Mouse (Mus musculus) brain, adult 2 months (tissue): Measurements from ENCODE around the gene Kat6b.
"Not testable (repeated sequence)": the region's sequence is repeated elsewhere in the genome, so short reads cannot be mapped to it uniquely, and the experiment has no call there.

Experiments
- DNase-seq: peaks from one replicate; pipeline ENCODE4 v3.0.0; 2011; ENCODE audit warnings: low read depth, low spot score

The Kat6b gene

GRCm38 (mm10) chr14:21662465-21663142 is 181.4 kb downstream of the Kat6b start:
- no peak for DNase-seq

DNA sequence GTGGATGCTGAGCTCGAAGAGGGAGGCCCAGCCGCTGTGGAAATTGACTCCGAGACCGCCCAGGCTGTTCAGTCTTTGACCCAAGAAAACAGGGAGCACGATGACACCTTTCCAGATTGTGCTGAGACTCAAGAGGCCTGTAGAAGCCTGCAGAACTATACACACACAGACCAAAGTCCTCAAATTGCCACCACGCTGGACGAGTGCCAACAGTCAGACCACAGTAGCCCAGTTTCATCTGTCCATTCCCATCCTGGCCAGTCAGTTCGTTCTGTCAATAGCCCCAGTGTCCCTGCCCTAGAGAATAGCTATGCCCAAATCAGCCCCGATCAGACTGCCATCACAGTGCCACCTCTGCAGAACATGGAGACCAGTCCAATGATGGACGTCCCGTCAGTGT is 188.0 kb downstream of the Kat6b start:
- no peak for DNase-seq

- DNase-seq, result peak; percentile 72
These were observed 188.6 kb downstream of the Kat6b start for GRCm38 (mm10) chr14:21669633-21670421.

DNA sequence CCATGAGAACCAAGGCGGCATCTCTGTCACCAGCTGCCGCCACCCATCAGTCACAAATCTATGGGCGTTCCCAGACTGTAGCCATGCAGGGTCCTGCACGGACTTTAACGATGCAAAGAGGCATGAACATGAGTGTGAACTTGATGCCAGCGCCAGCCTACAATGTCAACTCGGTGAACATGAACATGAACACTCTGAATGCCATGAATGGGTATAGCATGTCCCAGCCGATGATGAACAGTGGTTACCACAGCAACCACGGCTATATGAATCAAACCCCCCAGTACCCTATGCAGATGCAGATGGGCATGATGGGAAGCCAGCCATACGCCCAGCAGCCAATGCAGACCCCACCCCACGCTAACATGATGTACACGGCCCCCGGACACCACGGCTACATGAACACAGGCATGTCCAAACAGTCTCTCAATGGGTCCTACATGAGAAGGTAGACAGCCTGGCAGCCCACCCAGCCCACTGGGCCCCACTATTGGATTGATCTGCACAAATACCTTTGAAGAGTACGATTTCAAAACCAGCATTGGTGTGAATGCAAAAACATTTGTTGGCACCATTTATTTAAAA is 189.3 kb downstream of the Kat6b start:
- not testable (repeated sequence) for DNase-seq

DNA sequence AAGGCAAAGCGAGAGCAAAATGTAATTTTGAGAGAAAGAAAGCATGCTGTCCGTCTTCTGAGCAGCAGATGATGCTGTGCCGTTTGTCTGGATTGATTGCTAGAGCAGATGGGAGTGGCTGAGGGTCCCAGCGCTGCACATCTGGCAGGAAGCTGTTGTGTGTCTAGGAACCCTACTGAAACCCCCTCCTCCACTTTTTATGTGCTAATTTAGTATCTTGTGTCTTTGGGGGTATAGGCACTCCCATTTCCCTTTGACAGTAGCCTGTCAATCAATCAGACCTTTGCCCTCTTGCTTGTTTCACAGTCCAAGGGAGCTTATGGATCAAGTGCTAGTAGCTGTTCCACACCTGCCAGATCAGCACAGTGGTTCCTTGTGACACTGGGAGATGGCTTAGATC is 191.9 kb downstream of the Kat6b start:
- no peak for DNase-seq

DNA sequence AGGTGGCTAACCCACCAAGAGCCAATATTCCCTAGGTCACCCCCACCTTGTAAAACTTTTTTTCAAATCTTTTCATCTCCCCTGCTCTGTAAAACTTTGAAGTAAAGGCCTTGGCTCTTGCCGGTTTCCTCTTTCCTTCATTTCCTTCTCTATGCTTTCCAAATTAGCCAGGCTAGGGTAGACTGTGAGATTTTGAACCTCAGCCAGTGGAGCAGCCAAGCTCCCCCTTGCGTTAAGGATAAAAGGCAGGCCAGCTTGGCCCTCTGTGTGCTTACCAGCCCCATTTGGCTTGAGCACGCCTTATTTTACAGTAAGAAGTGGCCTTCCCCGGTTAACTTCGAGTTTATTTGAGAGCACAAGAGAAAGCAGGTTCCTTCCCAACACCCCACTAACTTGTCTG is 193.2 kb downstream of the Kat6b start:
- no peak for DNase-seq

DNA sequence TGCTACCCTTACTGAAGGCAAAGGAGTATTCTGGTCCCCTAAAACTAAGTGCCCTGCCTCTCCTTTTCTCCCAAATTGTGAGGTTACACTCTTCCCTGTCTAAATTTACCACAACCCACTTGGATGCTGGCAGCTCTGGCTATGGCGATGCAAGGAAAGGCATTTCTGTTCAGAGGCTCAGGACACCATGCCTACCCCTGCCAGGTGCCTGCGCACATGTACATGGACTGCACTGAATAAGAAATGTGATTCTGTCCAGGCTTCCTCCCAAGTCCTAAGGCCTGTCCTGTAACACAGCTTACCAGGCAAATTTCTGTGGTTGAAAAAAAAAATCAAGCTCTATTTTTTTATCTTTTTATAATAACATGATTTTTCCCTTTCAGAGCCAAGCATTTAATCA is 195.0 kb downstream of the Kat6b start:
- no peak for DNase-seq

GRCm38 (mm10) chr14:21678509-21679285 is 197.5 kb downstream of the Kat6b start:
- DNase-seq, result peak; percentile 73

GRCm38 (mm10) chr14:21679631-21680201 is 198.5 kb downstream of the Kat6b start:
- DNase-seq, result no peak

- DNase-seq, result no peak
These were observed 201.5 kb downstream of the Kat6b start for GRCm38 (mm10) chr14:21682681-21683129.

- DNase-seq, result no peak
These were observed 202.6 kb downstream of the Kat6b start for GRCm38 (mm10) chr14:21683834-21684233.

DNA sequence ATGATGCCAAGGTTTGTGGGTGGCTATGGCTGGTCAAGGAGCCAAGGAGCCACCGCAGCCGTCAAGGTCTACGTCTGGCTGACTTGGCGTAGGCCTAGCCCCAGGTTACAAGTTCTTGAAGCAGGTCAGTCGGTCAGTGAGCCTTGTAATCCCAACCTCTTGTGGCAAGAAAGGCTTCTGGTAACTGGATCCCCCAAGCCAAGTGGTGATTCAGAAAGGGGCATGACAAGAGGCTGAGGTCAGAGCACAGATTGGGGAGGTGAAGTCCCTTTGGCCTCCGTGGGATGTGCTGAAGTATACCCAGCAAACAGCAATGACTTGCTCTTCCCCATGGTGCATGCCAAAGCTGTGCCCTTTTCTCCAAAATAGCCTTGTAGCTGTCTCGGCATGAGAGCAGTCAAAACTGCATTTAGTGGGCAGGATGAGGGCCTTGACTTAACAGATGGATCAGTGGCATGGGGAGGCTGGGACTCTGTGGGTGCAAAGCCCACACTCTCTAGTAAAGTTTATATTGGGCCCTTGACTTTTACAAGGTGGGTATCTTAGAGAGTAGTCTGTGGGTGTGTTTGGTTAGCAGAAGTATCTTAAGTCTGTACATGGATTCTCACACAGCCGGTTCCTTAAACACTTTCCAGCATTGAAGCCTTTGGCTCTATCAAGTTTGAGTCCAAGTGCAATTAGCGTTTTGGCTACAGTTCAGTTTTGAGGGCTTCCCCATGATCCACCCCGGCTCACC is 204.3 kb downstream of the Kat6b start:
- DNase-seq, result peak; percentile 44

GRCm38 (mm10) chr14:21686376-21687279 is 205.4 kb downstream of the Kat6b start:
- no peak for DNase-seq

- no peak for DNase-seq
These were observed 209.8 kb downstream of the Kat6b start for GRCm38 (mm10) chr14:21691070-21691469.

GRCm38 (mm10) chr14:21695020-21695419 is 213.8 kb downstream of the Kat6b start:
- no peak for DNase-seq

GRCm38 (mm10) chr14:21696186-21696830 is 215.1 kb downstream of the Kat6b start:
- DNase-seq, result no peak

DNA sequence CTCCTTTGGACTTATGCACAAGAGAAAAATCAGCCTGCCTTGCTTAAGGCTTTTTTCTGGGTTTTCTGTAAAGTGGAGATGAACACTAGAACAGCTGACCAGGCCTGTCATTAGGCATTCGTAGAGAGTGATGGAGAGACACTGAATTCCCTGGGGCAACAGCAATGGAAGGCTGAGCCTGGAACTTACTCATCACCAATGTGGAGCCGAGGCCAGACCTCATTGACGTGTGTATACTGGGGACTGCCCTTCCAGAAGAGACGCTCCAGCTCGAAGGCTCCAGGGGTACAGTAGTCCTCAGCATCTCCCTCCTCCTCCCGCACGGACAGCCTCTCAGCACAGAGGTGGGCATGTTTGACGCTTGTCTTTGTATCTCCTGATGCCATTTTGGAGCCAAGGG is 221.5 kb downstream of the Kat6b start:
- no peak for DNase-seq

DNA sequence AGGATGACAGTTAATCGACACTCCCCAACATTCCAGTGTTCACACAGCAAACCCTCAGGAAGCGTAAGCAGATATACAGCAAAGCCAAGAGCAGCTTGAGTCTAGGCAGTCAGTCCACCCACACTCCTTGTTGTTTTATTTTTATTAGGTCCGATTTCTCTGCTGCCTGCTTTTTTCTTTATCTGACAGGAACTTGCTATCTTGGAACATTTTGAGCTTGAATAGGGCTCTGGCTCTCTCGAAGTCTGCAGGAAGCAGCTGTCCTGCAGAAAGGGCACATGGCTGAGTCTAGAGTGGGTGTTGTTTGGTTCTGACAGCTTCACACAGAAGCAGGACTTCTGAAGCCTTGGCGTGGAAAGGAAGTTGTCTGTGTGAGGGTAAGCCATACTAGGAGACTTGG is 222.0 kb downstream of the Kat6b start:
- DNase-seq, result peak; percentile 50

DNA sequence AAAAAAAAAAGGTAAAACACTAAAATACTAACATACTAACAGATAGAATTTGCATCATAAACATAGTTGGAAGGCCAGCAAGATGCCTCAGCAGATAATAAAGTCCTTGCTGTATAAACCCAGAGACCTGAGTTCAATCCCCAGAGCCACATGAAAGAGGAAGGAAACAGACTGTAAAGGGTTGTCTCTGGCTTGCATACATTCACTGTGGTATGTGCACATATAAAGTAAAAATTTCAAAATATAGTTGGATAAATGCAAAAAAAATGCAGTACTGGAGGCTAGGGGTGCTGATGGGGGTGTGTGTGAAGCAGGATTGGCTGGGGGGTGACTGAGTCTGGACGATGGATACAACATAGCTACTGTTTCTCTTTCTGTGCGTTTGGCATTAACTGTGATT is 224.2 kb downstream of the Kat6b start:
- no peak for DNase-seq
